Mouse (Mus musculus) spleen, adult 2 months (tissue): ENCODE measurements at regions not wholly inside any gene's neighbourhood (a gene's known extent, or its start where the extent isn't known, plus 50 kb on each side); places are given as distances from the start of the nearest gene placed in this dataset.

Experiments used
- CTCF ChIP-seq: fragments of 200-500 bp; IDR thresholded peaks from 2 replicates; pipeline ENCODE4 v1.5.1; 2011; ENCODE audit warnings: mild to moderate bottlenecking, inconsistent platforms; ENCODE audit not compliant: insufficient read depth, insufficient read length, insufficient replicate concordance; ENCODE audit errors: extremely low read depth
- POLR2A ChIP-seq: fragments of 200-500 bp; IDR thresholded peaks from 2 replicates; pipeline ENCODE4 v1.6.1; 2011; ENCODE audit warnings: low read depth, low read length, inconsistent platforms

DNA sequence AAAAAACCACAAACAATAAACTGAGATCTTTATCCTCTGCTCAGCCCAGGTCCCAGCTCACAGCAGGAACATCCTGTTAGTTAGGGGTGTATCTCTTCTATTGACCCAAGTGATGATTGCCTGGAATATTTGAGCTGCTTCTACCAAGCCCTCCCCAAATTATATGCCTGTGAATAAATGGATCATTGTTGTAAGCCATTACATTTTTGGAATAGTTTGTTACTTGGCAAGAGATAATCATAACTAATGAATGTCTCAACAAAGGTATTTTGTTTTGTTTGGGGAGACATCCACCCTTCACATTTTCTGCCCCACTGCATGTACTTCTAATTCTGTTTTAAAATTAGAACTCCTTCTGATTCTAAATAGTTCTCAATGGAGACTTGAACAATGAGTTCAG, 102.1 kb downstream of the 1810013L24Rik start:
- TF ChIP-seq CTCF: no peak
- TF ChIP-seq POLR2A: no peak
